Mouse (Mus musculus) Muller cell, postnatal 12 days (primary cell): ENCODE measurements around the gene Apbb2.

Experiments
- DNase-seq: peaks from one replicate; pipeline ENCODE4 v3.0.0-alpha.2; 2015; ENCODE audit errors: inconsistent ontology term

The Apbb2 gene

GRCm38 (mm10) chr5:66476266-66476665 lies 142.3 kb downstream of the Apbb2 start:
- DNase-seq: no peak

- DNase-seq: no peak
Measured at GRCm38 (mm10) chr5:66475824-66476223, 142.8 kb downstream of the Apbb2 start.

GRCm38 (mm10) chr5:66474153-66474552 lies 144.4 kb downstream of the Apbb2 start:
- no peak for DNase-seq

- DNase-seq: no peak
Measured at GRCm38 (mm10) chr5:66473599-66473998, 145.0 kb downstream of the Apbb2 start.

DNA sequence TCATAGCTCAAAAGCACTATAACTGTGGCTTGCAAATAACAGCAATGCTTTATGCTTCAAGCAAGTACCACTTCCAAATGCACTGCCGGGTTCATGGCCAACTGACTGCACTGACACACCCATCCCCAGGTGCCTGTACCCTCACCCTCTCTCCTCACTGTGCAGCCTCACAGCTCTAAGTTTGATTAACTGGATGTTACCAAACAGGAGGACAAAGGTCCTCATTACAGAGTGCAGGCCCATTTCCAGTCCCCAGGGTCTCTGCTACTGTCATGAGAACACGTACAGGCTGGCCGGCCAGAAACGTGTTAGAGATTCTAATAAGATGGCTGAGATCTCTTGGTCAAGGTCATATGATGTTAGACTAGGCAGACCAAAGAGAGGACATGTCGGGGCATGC lies 147.7 kb downstream of the Apbb2 start:
- no peak for DNase-seq

- DNase-seq: peak; percentile 46
Measured at GRCm38 (mm10) chr5:66469685-66470084, 148.9 kb downstream of the Apbb2 start.

GRCm38 (mm10) chr5:66468331-66469001 lies 150.1 kb downstream of the Apbb2 start:
- peak; percentile 67 for DNase-seq

DNA sequence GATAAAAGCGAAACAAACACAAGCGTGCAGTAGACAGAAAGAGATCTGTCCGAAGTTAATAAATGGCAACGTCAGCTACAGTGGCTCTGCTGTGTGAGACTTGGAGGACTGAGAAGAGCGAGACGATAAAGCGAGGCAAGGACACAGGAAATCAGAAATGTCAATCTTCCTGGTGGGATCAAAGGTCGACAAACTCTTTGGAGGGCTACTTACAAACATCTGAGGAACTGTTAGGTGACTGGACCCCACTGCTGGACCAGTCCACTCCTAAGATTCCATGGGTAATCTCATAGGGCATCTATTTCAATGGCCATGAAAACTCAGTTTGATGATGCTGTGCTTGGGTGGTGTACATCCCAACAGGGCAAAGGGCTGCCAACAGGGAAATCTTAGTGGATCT lies 155.9 kb downstream of the Apbb2 start:
- DNase-seq: no peak

- DNase-seq: no peak
Measured at GRCm38 (mm10) chr5:66458851-66459250, 159.7 kb downstream of the Apbb2 start.

DNA sequence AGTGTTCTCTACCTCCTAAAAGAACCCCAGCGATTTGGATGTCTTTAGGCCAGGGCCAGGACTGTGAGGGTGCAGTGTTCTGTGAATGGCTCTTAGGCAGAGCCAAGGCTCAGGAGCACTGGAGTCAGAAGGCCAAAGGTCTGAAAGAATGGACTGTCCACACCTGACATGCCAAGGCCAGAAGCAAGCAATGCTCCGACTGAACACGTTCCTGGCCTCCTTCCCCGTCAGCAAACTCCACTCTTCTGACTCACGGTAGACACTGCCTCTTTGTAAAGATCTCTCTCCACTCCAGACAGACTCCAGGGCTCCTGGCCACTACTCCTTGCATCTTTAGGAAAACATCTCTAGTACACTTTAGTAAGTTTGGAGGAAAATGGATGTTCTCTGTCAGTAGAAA lies 163.3 kb downstream of the Apbb2 start:
- DNase-seq: no peak

GRCm38 (mm10) chr5:66454826-66455225 lies 163.8 kb downstream of the Apbb2 start:
- DNase-seq: no peak

DNA sequence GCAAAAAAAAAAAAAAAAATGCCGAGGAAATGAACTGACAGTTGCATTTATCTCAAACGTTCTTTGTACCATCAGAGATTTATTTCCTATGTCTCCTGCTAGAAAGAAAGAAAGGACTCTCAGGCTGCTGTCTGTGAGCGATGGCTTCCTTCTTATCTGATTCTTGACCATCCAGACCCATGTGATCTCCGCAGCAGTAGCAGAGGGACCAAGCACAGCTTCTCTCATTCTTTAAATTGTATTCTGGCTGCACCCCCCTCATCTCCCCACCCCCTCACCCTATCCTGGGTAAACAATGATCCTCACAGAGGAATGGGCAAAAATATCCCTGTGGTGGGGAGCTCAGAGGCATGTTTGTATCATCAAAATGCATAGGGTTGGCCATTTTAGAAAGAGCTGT lies 165.5 kb downstream of the Apbb2 start:
- DNase-seq: no peak

- DNase-seq: no peak
Measured at GRCm38 (mm10) chr5:66451561-66451960, 167.0 kb downstream of the Apbb2 start.

GRCm38 (mm10) chr5:66445497-66445896 lies 173.1 kb downstream of the Apbb2 start:
- DNase-seq: no peak

DNA sequence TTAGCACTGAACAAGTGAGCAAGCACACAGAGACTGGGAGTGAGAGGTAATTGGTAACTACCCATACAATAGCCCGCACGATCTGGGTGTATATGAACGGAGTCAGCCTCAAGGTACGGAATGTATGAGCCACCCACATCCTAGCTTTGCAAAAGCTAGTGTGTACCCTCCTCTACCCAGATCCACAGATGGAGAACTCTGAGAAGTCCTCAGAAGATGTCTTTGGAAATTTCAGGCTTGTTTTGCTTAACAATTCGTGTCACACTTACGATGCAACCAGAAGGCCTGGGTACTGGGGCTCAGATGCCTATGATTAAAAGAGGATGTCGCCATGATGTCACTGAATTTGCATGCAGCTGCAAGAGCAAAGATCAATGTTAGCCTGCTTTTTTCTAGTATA lies 176.3 kb downstream of the Apbb2 start:
- DNase-seq: no peak

- DNase-seq: no peak
Measured at GRCm38 (mm10) chr5:66436791-66437246, 181.8 kb downstream of the Apbb2 start.

DNA sequence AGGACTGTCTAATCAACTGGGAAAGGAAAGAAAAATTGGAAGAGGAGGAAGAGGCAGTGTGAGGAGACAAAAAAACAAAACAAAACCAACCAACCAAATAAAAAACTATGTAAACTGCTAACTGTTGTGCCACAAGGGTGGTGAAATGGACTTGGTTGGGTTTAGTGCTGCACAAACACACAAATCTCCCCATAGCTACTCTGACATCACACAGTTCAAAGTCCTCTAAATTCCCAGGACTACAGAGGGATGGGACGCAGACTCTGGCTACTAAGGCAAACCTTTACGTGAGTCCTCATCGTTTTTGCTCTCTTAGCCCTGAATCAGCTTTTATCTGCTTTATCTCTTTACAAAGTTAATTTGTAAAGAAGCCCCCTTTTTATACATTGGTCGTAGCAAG lies 183.4 kb downstream of the Apbb2 start:
- no peak for DNase-seq

DNA sequence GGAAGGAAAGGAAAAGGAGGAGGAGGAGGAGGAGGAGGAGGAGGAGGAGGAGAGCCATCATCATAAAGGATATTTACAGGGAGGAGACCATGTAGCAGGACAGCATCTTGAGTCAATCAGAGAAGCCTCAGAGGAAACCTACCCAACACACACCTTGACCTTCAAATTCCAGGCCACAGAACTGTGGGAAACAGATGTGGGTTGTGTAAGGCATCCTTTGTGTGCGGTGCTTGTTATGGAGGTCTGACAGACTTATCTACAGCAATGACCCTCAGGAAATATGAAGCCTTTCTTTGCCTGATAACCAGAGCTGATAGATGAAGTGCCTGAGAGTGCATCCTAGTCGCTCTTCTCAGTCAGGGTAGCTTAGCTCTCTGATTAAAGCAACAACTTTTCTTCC lies 189.5 kb downstream of the Apbb2 start:
- DNase-seq: no peak

DNA sequence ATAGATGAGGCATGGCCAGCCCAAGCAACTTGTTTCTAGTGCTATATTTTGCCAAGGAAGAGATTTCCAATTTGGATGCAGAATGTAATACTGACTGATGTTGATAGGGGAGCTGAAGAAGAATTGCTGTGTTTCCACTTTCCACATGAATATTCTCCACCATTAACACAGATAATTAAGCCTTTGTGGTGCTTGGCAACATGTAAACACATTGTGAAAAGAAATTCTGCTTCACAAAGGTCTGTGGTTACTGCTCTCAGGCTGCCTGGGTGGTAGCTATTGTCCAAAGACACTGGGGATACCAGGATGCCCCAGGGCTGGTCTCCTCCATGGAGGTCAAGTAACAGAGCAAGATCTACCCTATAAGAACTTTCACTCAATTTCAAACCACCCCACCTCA lies 190.5 kb downstream of the Apbb2 start:
- peak; percentile 93 for DNase-seq

DNA sequence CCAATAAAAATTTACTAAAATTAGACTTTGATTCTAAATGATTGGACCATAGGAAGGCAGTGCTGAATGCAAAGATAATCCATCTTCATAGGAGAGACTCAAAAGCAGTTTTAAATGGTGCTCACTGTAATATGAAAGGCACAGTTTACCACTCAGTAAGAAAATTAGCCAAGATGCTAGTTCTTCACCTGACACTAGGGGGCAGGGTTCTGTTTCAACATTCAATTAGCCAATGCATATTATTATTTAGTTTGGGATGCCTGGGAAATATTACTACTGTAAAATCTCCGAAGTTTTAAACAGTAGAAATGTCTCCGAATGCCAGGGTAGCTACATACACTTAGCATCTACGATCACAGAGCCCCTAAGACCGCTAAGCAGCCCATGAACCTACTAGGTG lies 194.7 kb downstream of the Apbb2 start:
- no peak for DNase-seq

- no peak for DNase-seq
Measured at GRCm38 (mm10) chr5:66423466-66423865, 195.1 kb downstream of the Apbb2 start.

DNA sequence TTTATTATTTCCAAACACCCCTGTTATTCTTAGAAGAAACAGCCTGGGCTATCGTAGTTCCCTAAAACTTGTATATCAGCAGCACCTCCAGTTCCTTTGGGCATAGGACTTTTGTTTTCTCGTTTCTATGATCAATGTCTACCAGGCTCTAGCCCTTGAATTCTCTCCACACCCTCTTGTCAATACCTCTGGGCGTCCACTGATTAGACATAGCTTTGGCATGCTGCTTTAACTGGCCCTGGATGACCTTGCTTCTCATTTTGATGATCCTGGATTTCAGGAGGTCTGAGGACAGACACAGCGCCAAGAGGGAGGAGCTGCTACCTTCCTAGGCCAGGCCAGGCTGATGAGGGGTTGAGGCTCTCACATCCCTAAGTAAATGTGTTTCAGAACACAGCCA lies 196.6 kb downstream of the Apbb2 start:
- DNase-seq: no peak

- no peak for DNase-seq
Measured at GRCm38 (mm10) chr5:66421230-66421629, 197.4 kb downstream of the Apbb2 start.

- DNase-seq: no peak
Measured at GRCm38 (mm10) chr5:66420011-66420410, 198.6 kb downstream of the Apbb2 start.
